Mouse (Mus musculus): ENCODE measurements at regions not wholly inside any gene's neighbourhood (a gene's known extent, or its start where the extent isn't known, plus 50 kb on each side); places are given as distances from the start of the nearest gene placed in this dataset.

GRCm38 (mm10) chr13:113735611-113736285 is 58.6 kb upstream of the Arl15 start:
- TF ChIP-seq MYC (IDR thresholded peaks at IDR 0.05; ENCODE audit: low read depth, low read length) (no peak), GABPA (IDR thresholded peaks at IDR 0.05; ENCODE audit: insufficient replicate concordance, low read depth, low read length) (no peak), POLR2A (IDR thresholded peaks at IDR 0.05; ENCODE audit: low read depth, low read length) (no peak)

All from CH12.LX (cell line).